Comparison of ENCODE assay signal across 22 mouse cellular contexts in genomic region chr6:17611352-17612010, GRCm38 (mm10). TPM values are rescaled to one million over a fixed set of nuclear protein-coding genes. Genes with fewer than 3 reads are reported as not detected.
A peak's percentile ranks its signal among the peaks of the same experiment; 100 is the strongest.
DNase-seq lines count a peak whose midpoint lies in the region; ATAC-seq and TF ChIP-seq lines count a peak whose summit lies in the region.
"Had no signal": no experiment of that assay in that cellular context is flagged by ENCODE, and none has a peak within 500 bp of the region (broad histone marks: within the 10 kb centered on the region; RNA-seq: fewer than 3 reads in every experiment).

No protein-coding gene starts in this region.

- H3K79me2 ChIP-seq in liver, adult 2 months (ENCODE audit: control insufficient read depth, insufficient read depth, low read length): no peaks in the 10 kb centered on the region

- peak; percentile 18 for DNase-seq in liver, adult 2 months (ENCODE audit: extremely low read depth, low read depth, low spot score)
- peak; percentile 65 for DNase-seq in A20 (ENCODE audit: low read depth, low spot score)
- peak; percentile 31 to 35 for DNase-seq in monocyte, adult 2 months (ENCODE audit: low read depth in 1 of 2, low spot score in 2 of 2)
- DNase-seq in gastrocnemius, postnatal 14 days: no peak
- no peak for DNase-seq in hindbrain, embryonic 14.5 days (ENCODE audit: low spot score)
- DNase-seq: cerebellum, adult 9-11 months; gastrocnemius, postnatal 36 days; kidney, adult 11 months; kidney, postnatal 10 days; lung, postnatal 14 days; retina, postnatal 1 day; thymus, postnatal 36 days had no signal

- ATAC-seq in liver, embryonic 12.5 days: no peak
- ATAC-seq in common myeloid progenitor, adult 5-6 weeks (replicated peaks; ENCODE audit: low read depth, poor library complexity, severe bottlenecking): peak; percentile 86
- ATAC-seq in hindbrain, embryonic 14.5 days (ENCODE audit: low FRiP score): no peak
- ATAC-seq: forebrain, embryonic 15.5 days had no signal

- H3K27ac ChIP-seq in liver, adult 2 months (replicated peaks; ENCODE audit: insufficient read depth, low read depth, low read length): no peak overlapping the region
- no peak overlapping the region for H3K27ac ChIP-seq in liver, embryonic 12.5 days
- no peak overlapping the region for H3K27ac ChIP-seq in hindbrain, embryonic 14.5 days
- H3K27ac ChIP-seq: forebrain, embryonic 15.5 days; hindbrain, embryonic 10.5 days; left cerebral cortex, adult 2 months; limb, embryonic 10.5 days; liver, embryonic 14.5 days; midbrain, embryonic 12.5 days; neural tube, embryonic 15.5 days had no signal

- H3K4me1 ChIP-seq in liver, adult 2 months (ENCODE audit: control insufficient read depth, insufficient read depth, low read length): no peaks in the 10 kb centered on the region
- no peaks in the 10 kb centered on the region for H3K4me1 ChIP-seq in liver, embryonic 12.5 days
- no peaks in the 10 kb centered on the region for H3K4me1 ChIP-seq in hindbrain, embryonic 14.5 days (replicated peaks; ENCODE audit: control insufficient read depth, insufficient read depth, low read length)
- H3K4me1 ChIP-seq: forebrain, embryonic 15.5 days; hindbrain, embryonic 10.5 days; limb, embryonic 10.5 days; midbrain, embryonic 12.5 days; neural tube, embryonic 15.5 days had no signal

- TF ChIP-seq POLR2A in liver, adult 2 months (IDR thresholded peaks at IDR 0.05; ENCODE audit: extremely low read depth, insufficient read depth, low read length): no peak

- intact Hi-C loops in gastrocnemius, postnatal 14 days (cut with DNase I; ENCODE audit: low total_unique reads): no loop called here

- H3K9ac ChIP-seq in liver, adult 2 months (ENCODE audit: low read depth, low read length): no peak overlapping the region
- no peak overlapping the region for H3K9ac ChIP-seq in liver, embryonic 12.5 days
- H3K9ac ChIP-seq in hindbrain, embryonic 14.5 days: no peak overlapping the region
- H3K9ac ChIP-seq: forebrain, embryonic 15.5 days; liver, embryonic 14.5 days; midbrain, embryonic 12.5 days; neural tube, embryonic 15.5 days had no signal

- H3K9me3 ChIP-seq in liver, embryonic 12.5 days (replicated peaks): no peaks in the 10 kb centered on the region
- no peaks in the 10 kb centered on the region for H3K9me3 ChIP-seq in hindbrain, embryonic 14.5 days (ENCODE audit: control insufficient read depth, low read length)
- H3K9me3 ChIP-seq: forebrain, embryonic 15.5 days; hindbrain, embryonic 10.5 days; limb, embryonic 10.5 days; midbrain, embryonic 12.5 days; neural tube, embryonic 15.5 days had no signal

- TF ChIP-seq CTCF in liver, adult 2 months (IDR thresholded peaks at IDR 0.05; ENCODE audit: low read depth, low read length): no peak

- 86% methylated on average over 11 of the region's 11 CpGs for WGBS in liver, adult 2 months
- WGBS in liver, embryonic 12.5 days (ENCODE audit: insufficient replicate concordance): 53% methylated on average over 11 of the region's 11 CpGs
- WGBS in hindbrain, embryonic 14.5 days: 92% methylated on average over 11 of the region's 11 CpGs

- H3K4me3 ChIP-seq in liver, adult 2 months (ENCODE audit: insufficient read depth, low read depth, low read length): no peak overlapping the region
- no peak overlapping the region for H3K4me3 ChIP-seq in liver, embryonic 12.5 days
- no peak overlapping the region for H3K4me3 ChIP-seq in hindbrain, embryonic 14.5 days (replicated peaks; ENCODE audit: low read length)
- H3K4me3 ChIP-seq: forebrain, embryonic 15.5 days; hindbrain, embryonic 10.5 days; left cerebral cortex, adult 2 months; limb, embryonic 10.5 days; midbrain, embryonic 12.5 days; myocyte; neural tube, embryonic 15.5 days had no signal

- no peaks in the 10 kb centered on the region for H3K27me3 ChIP-seq in liver, adult 2 months (ENCODE audit: control insufficient read depth, insufficient read depth, low read length)
- H3K27me3 ChIP-seq in liver, embryonic 12.5 days (replicated peaks): no peaks in the 10 kb centered on the region
- H3K27me3 ChIP-seq in hindbrain, embryonic 14.5 days (ENCODE audit: control insufficient read depth, insufficient read depth, low read length): no peaks in the 10 kb centered on the region
- H3K27me3 ChIP-seq: forebrain, embryonic 15.5 days; midbrain, embryonic 12.5 days; neural tube, embryonic 15.5 days had no signal

- H3K4me2 ChIP-seq in liver, embryonic 12.5 days: no peak overlapping the region
- H3K4me2 ChIP-seq in hindbrain, embryonic 14.5 days (replicated peaks): no peak overlapping the region
- H3K4me2 ChIP-seq: forebrain, embryonic 15.5 days; midbrain, embryonic 12.5 days; neural tube, embryonic 15.5 days had no signal

- no peaks in the 10 kb centered on the region for H3K36me3 ChIP-seq in liver, adult 2 months (ENCODE audit: control insufficient read depth, insufficient read depth, low read length)
- H3K36me3 ChIP-seq in liver, embryonic 12.5 days: no peaks in the 10 kb centered on the region
- no peaks in the 10 kb centered on the region for H3K36me3 ChIP-seq in hindbrain, embryonic 14.5 days (replicated peaks; ENCODE audit: control insufficient read depth, insufficient read depth)
- H3K36me3 ChIP-seq: forebrain, embryonic 15.5 days; hindbrain, embryonic 10.5 days; limb, embryonic 10.5 days; midbrain, embryonic 12.5 days; neural tube, embryonic 15.5 days had no signal

RNA-seq across cellular contexts. Expression of gene Capza2, which starts 24.6 kb away (rescaled TPM):
- total RNA-seq in liver, adult 2 months (2014; rRNA removed): 71.2 and 80.9 TPM in 2 replicates
- polyA plus RNA-seq in liver, adult 2 months (2012; rRNA removed): 7.7 and 9.4 TPM in 2 replicates
- 103 TPM in 2 replicates for polyA plus RNA-seq in liver, embryonic 12.5 days (2016; fragmentation: Nextera tagmentation; extraction: Ambion mirVana)
- 282 and 287 TPM in 2 replicates for total RNA-seq in common myeloid progenitor, adult 5-6 weeks (2017)
- total RNA-seq in gastrocnemius, postnatal 14 days (2021): 100 to 1,000 TPM; 314 to 329 TPM
- polyA plus RNA-seq in hindbrain, embryonic 14.5 days (2014; fragmentation: Nextera tagmentation; extraction: Ambion mirVana): 274 and 277 TPM in 2 replicates

Comparison
In these comparisons a context has a peak if more than half of its experiments do, and no peak if none do; other contexts are left out.
1. DNase-seq: peak in liver, adult 2 months (single experiment), A20 (single experiment) and monocyte, adult 2 months (2 of 2); none in gastrocnemius, postnatal 14 days (single experiment) and hindbrain, embryonic 14.5 days (single experiment).